Mouse (Mus musculus): ENCODE measurements around the gene Hsd17b14. TPM values are rescaled to one million over a fixed set of nuclear protein-coding genes. Genes with fewer than 3 reads are reported as not detected.
A peak's percentile ranks its signal among the peaks of the same experiment; 100 is the strongest.

The Hsd17b14 gene
- polyA plus RNA-seq, 1 experiment from 2014 or later, result 1.1 TPM

GRCm38 (mm10) chr7:45589173-45589572, 34.5 kb downstream of the Hsd17b14 start:
- Histone ChIP-seq H3K4me2 (ENCODE audit: low read depth) (peak overlapping the region; percentile 43), H3K9me3 (ENCODE audit: control insufficient read depth, low read length) (no peaks in the 10 kb centered on the region), H3K36me3 (ENCODE audit: control insufficient read depth, insufficient read depth, low read length) (no peaks in the 10 kb centered on the region), H3K4me1 (ENCODE audit: control insufficient read depth, insufficient read depth, low read length) (no peaks in the 10 kb centered on the region), H3K4me3 (ENCODE audit: low read depth, low read length) (peak overlapping the region; percentile 25), H3K27me3 (ENCODE audit: control insufficient read depth, insufficient read depth, low read length) (no peaks in the 10 kb centered on the region), H3K27ac (ENCODE audit: low read depth, low read length) (no peak overlapping the region), H3K9ac (ENCODE audit: low read length) (peak overlapping the region; percentile 29; the same call in 1 of the 2 replicates)
- peak; percentile 96 for ATAC-seq (ENCODE audit: insufficient read depth, low FRiP score, low TSS enrichment)
- 3% methylated on average over 19 of the region's 19 CpGs for WGBS
- peak; percentile 92 for DNase-seq (ENCODE audit: low spot score)

- 92% methylated on average over 5 of the region's 5 CpGs for WGBS
- Histone ChIP-seq H3K27me3 (ENCODE audit: control insufficient read depth, insufficient read depth, low read length) (no peaks in the 10 kb centered on the region), H3K9ac (ENCODE audit: low read length) (no peak overlapping the region), H3K9me3 (ENCODE audit: control insufficient read depth, low read length) (no peaks in the 10 kb centered on the region), H3K4me1 (ENCODE audit: control insufficient read depth, insufficient read depth, low read length) (no peaks in the 10 kb centered on the region), H3K4me2 (ENCODE audit: low read depth) (no peak overlapping the region), H3K4me3 (ENCODE audit: low read depth, low read length) (no peak overlapping the region), H3K27ac (ENCODE audit: low read depth, low read length) (no peak overlapping the region), H3K36me3 (ENCODE audit: control insufficient read depth, insufficient read depth, low read length) (no peaks in the 10 kb centered on the region)
- no peak for ATAC-seq (ENCODE audit: insufficient read depth, low FRiP score, low TSS enrichment)
- no peak for DNase-seq (ENCODE audit: low spot score)
These were observed 35.2 kb downstream of the Hsd17b14 start for GRCm38 (mm10) chr7:45589898-45590297.

GRCm38 (mm10) chr7:45590874-45591273, 36.2 kb downstream of the Hsd17b14 start:
- no peaks in the 10 kb centered on the region for H3K27me3 ChIP-seq (ENCODE audit: control insufficient read depth, insufficient read depth, low read length)
- H3K27ac ChIP-seq (ENCODE audit: low read depth, low read length), result no peak overlapping the region
- no peak overlapping the region for H3K4me2 ChIP-seq (ENCODE audit: low read depth)
- H3K4me1 ChIP-seq (ENCODE audit: control insufficient read depth, insufficient read depth, low read length), result no peaks in the 10 kb centered on the region
- H3K36me3 ChIP-seq (ENCODE audit: control insufficient read depth, insufficient read depth, low read length), result no peaks in the 10 kb centered on the region
- no peak for DNase-seq (ENCODE audit: low spot score)
- H3K4me3 ChIP-seq (ENCODE audit: low read depth, low read length), result no peak overlapping the region
- H3K9ac ChIP-seq (ENCODE audit: low read length), result no peak overlapping the region
- no peaks in the 10 kb centered on the region for H3K9me3 ChIP-seq (ENCODE audit: control insufficient read depth, low read length)
- WGBS, result 70% methylated on average over 3 of the region's 3 CpGs
- no peak for ATAC-seq (ENCODE audit: insufficient read depth, low FRiP score, low TSS enrichment)

GRCm38 (mm10) chr7:45591880-45592279, 37.2 kb downstream of the Hsd17b14 start:
- DNase-seq (ENCODE audit: low spot score) (no peak), ATAC-seq (ENCODE audit: insufficient read depth, low FRiP score, low TSS enrichment) (no peak)
- Histone ChIP-seq H3K36me3 (ENCODE audit: control insufficient read depth, insufficient read depth, low read length) (no peaks in the 10 kb centered on the region), H3K9ac (ENCODE audit: low read length) (no peak overlapping the region), H3K4me1 (ENCODE audit: control insufficient read depth, insufficient read depth, low read length) (no peaks in the 10 kb centered on the region), H3K9me3 (ENCODE audit: control insufficient read depth, low read length) (no peaks in the 10 kb centered on the region), H3K4me3 (ENCODE audit: low read depth, low read length) (no peak overlapping the region), H3K27me3 (ENCODE audit: control insufficient read depth, insufficient read depth, low read length) (no peaks in the 10 kb centered on the region), H3K27ac (ENCODE audit: low read depth, low read length) (no peak overlapping the region), H3K4me2 (ENCODE audit: low read depth) (no peak overlapping the region)
- 80% methylated on average over 7 of the region's 7 CpGs for WGBS

- Histone ChIP-seq H3K4me3 (ENCODE audit: low read depth, low read length) (no peak overlapping the region), H3K4me1 (ENCODE audit: control insufficient read depth, insufficient read depth, low read length) (no peaks in the 10 kb centered on the region), H3K9ac (ENCODE audit: low read length) (no peak overlapping the region), H3K36me3 (ENCODE audit: control insufficient read depth, insufficient read depth, low read length) (no peaks in the 10 kb centered on the region), H3K4me2 (ENCODE audit: low read depth) (no peak overlapping the region), H3K27ac (ENCODE audit: low read depth, low read length) (no peak overlapping the region), H3K9me3 (ENCODE audit: control insufficient read depth, low read length) (no peaks in the 10 kb centered on the region), H3K27me3 (ENCODE audit: control insufficient read depth, insufficient read depth, low read length) (no peaks in the 10 kb centered on the region)
- ATAC-seq (ENCODE audit: insufficient read depth, low FRiP score, low TSS enrichment), result no peak
- peak; percentile 71 for DNase-seq (ENCODE audit: low spot score)
- WGBS, result 27% methylated on average over 10 of the region's 10 CpGs
These were observed 38.6 kb downstream of the Hsd17b14 start for GRCm38 (mm10) chr7:45593118-45593815.

GRCm38 (mm10) chr7:45595176-45595575, 40.5 kb downstream of the Hsd17b14 start:
- Histone ChIP-seq H3K4me2 (ENCODE audit: low read depth) (no peak overlapping the region), H3K9ac (ENCODE audit: low read length) (no peak overlapping the region), H3K36me3 (ENCODE audit: control insufficient read depth, insufficient read depth, low read length) (no peaks in the 10 kb centered on the region), H3K27me3 (ENCODE audit: control insufficient read depth, insufficient read depth, low read length) (no peaks in the 10 kb centered on the region), H3K4me3 (ENCODE audit: low read depth, low read length) (no peak overlapping the region), H3K9me3 (ENCODE audit: control insufficient read depth, low read length) (no peaks in the 10 kb centered on the region), H3K27ac (ENCODE audit: low read depth, low read length) (no peak overlapping the region), H3K4me1 (ENCODE audit: control insufficient read depth, insufficient read depth, low read length) (no peaks in the 10 kb centered on the region)
- WGBS, result 94% methylated on average over 4 of the region's 4 CpGs
- no peak for DNase-seq (ENCODE audit: low spot score)
- no peak for ATAC-seq (ENCODE audit: insufficient read depth, low FRiP score, low TSS enrichment)

- no peaks in the 10 kb centered on the region for H3K27me3 ChIP-seq (ENCODE audit: control insufficient read depth, insufficient read depth, low read length)
- no peak overlapping the region for H3K4me2 ChIP-seq (ENCODE audit: low read depth)
- H3K4me1 ChIP-seq (ENCODE audit: control insufficient read depth, insufficient read depth, low read length), result no peaks in the 10 kb centered on the region
- H3K36me3 ChIP-seq (ENCODE audit: control insufficient read depth, insufficient read depth, low read length), result no peaks in the 10 kb centered on the region
- 88% methylated on average over 1 of the region's 1 CpGs for WGBS
- H3K9me3 ChIP-seq (ENCODE audit: control insufficient read depth, low read length), result no peaks in the 10 kb centered on the region
- no peak for DNase-seq (ENCODE audit: low spot score)
- H3K4me3 ChIP-seq (ENCODE audit: low read depth, low read length), result no peak overlapping the region
- no peak for ATAC-seq (ENCODE audit: insufficient read depth, low FRiP score, low TSS enrichment)
- H3K27ac ChIP-seq (ENCODE audit: low read depth, low read length), result no peak overlapping the region
- H3K9ac ChIP-seq (ENCODE audit: low read length), result no peak overlapping the region
These were observed 41.4 kb downstream of the Hsd17b14 start for GRCm38 (mm10) chr7:45596107-45596506.

- ATAC-seq (ENCODE audit: insufficient read depth, low FRiP score, low TSS enrichment) (no peak), DNase-seq (ENCODE audit: low spot score) (no peak)
- H3K27me3 ChIP-seq (ENCODE audit: control insufficient read depth, insufficient read depth, low read length), result no peaks in the 10 kb centered on the region
- H3K36me3 ChIP-seq (ENCODE audit: control insufficient read depth, insufficient read depth, low read length), result no peaks in the 10 kb centered on the region
- WGBS, result 87% methylated on average over 5 of the region's 5 CpGs
- no peak overlapping the region for H3K27ac ChIP-seq (ENCODE audit: low read depth, low read length)
- H3K4me2 ChIP-seq (ENCODE audit: low read depth), result no peak overlapping the region
- no peaks in the 10 kb centered on the region for H3K4me1 ChIP-seq (ENCODE audit: control insufficient read depth, insufficient read depth, low read length)
- H3K9me3 ChIP-seq (ENCODE audit: control insufficient read depth, low read length), result no peaks in the 10 kb centered on the region
- no peak overlapping the region for H3K9ac ChIP-seq (ENCODE audit: low read length)
- H3K4me3 ChIP-seq (ENCODE audit: low read depth, low read length), result no peak overlapping the region
These were observed 42.3 kb downstream of the Hsd17b14 start for GRCm38 (mm10) chr7:45597013-45597412.

GRCm38 (mm10) chr7:45597527-45597926, 42.8 kb downstream of the Hsd17b14 start:
- Histone ChIP-seq H3K4me2 (ENCODE audit: low read depth) (no peak overlapping the region), H3K36me3 (ENCODE audit: control insufficient read depth, insufficient read depth, low read length) (no peaks in the 10 kb centered on the region), H3K4me1 (ENCODE audit: control insufficient read depth, insufficient read depth, low read length) (no peaks in the 10 kb centered on the region), H3K4me3 (ENCODE audit: low read depth, low read length) (no peak overlapping the region), H3K27ac (ENCODE audit: low read depth, low read length) (no peak overlapping the region), H3K9ac (ENCODE audit: low read length) (no peak overlapping the region), H3K9me3 (ENCODE audit: control insufficient read depth, low read length) (no peaks in the 10 kb centered on the region), H3K27me3 (ENCODE audit: control insufficient read depth, insufficient read depth, low read length) (no peaks in the 10 kb centered on the region)
- WGBS, result 90% methylated on average over 6 of the region's 6 CpGs
- ATAC-seq (ENCODE audit: insufficient read depth, low FRiP score, low TSS enrichment) (no peak), DNase-seq (ENCODE audit: low spot score) (no peak)

Measured in neural tube, embryonic 11.5 days (tissue).